8 mouse cellular contexts compared by ENCODE assay signal in genomic region chr9:119402253-119403235, GRCm38 (mm10). TPM values are rescaled to one million over a fixed set of nuclear protein-coding genes. Genes with fewer than 3 reads are reported as not detected.
DNase-seq lines count a peak whose midpoint lies in the region; ATAC-seq and TF ChIP-seq lines count a peak whose summit lies in the region.

No protein-coding gene starts in this region.

- intact Hi-C loops in heart, postnatal 36 days (cut with DNase I), result loop anchor here (2.0 kb wide), 2 partner anchors 28 to 46 kb away; partner anchors contain the start of gene Xylb

- H3K9ac ChIP-seq in forebrain, embryonic 14.5 days (ENCODE audit: low read length), result peak overlapping the region; percentile 100

- H3K27me3 ChIP-seq in G1E (ENCODE audit: insufficient read depth, low read length), result peaks cover 19% of the 10 kb centered on the region
- no peaks in the 10 kb centered on the region for H3K27me3 ChIP-seq in forebrain, embryonic 14.5 days (replicated peaks; ENCODE audit: control insufficient read depth, insufficient read depth, low read length)

- ATAC-seq in G1E (ENCODE audit: extremely low read depth, insufficient number of reproducible peaks, low FRiP score, poor library complexity, severe bottlenecking), result no peak
- ATAC-seq in forebrain, embryonic 14.5 days, result peak; percentile 3

- under 1% methylated on average over 126 of the region's 127 CpGs for WGBS in forebrain, embryonic 14.5 days

- H3K36me3 ChIP-seq in G1E (replicated peaks), result no peaks in the 10 kb centered on the region
- peaks cover 8% of the 10 kb centered on the region; the same call in 1 of the 2 replicates for H3K36me3 ChIP-seq in forebrain, embryonic 14.5 days (ENCODE audit: control insufficient read depth, insufficient read depth, low read length)

- H3K4me2 ChIP-seq in forebrain, embryonic 14.5 days (ENCODE audit: low read length), result peak overlapping the region; percentile 77

- H3K27ac ChIP-seq in forebrain, embryonic 14.5 days (ENCODE audit: low read depth, low read length), result peak overlapping the region; percentile 99

- H3K4me1 ChIP-seq in G1E (ENCODE audit: insufficient read depth, low read depth, low read length), result peaks cover 34% of the 10 kb centered on the region
- peaks cover 18% of the 10 kb centered on the region for H3K4me1 ChIP-seq in forebrain, embryonic 14.5 days (ENCODE audit: control insufficient read depth, insufficient read depth, low read length)

- H3K9me3 ChIP-seq in G1E (replicated peaks), result peaks cover 2% of the 10 kb centered on the region; the same call in 1 of the 2 replicates
- H3K9me3 ChIP-seq in forebrain, embryonic 14.5 days (replicated peaks; ENCODE audit: control insufficient read depth, low read length), result no peaks in the 10 kb centered on the region

- H3K4me3 ChIP-seq in G1E (ENCODE audit: low read depth, low read length), result peak overlapping the region; percentile 77
- H3K4me3 ChIP-seq in forebrain, embryonic 14.5 days (ENCODE audit: low read depth, low read length), result peak overlapping the region; percentile 78

- DNase-seq in G1E (ENCODE audit: low spot score), result peak; percentile 45
- DNase-seq in c-Kit-positive CD71-positive TER-119-negative erythroid progenitor cells, embryonic 14.5 days (ENCODE audit: low read depth), result peak; percentile 9
- peak; percentile 59 for DNase-seq in forebrain, embryonic 14.5 days (ENCODE audit: low spot score)
- DNase-seq in heart, postnatal 36 days, result peak; percentile 58 to 80
- peak; percentile 56 to 73 for DNase-seq in layer of hippocampus, postnatal 10 days (ENCODE audit: low spot score in 2 of 2)
- peak; percentile 46 for DNase-seq in lung, postnatal 10 days
- DNase-seq in retina, postnatal 1 day, result peak; percentile 64
- DNase-seq in c-Kit-positive CD71-positive TER-119-positive erythroid progenitor cells, embryonic 14.5 days (ENCODE audit: low spot score), result no peak

- TF ChIP-seq CTCF in G1E (IDR thresholded peaks at IDR 0.05; ENCODE audit: low read depth, low read length), result no peak

RNA-seq across cellular contexts. Expression of gene Acvr2b, which starts 0.6 kb away (rescaled TPM):
- total RNA-seq in G1E (2014; fragmentation: Nextera tagmentation) (3.3 and 3.5 TPM in 2 replicates), G1E (2017) (2.7 and 3.2 TPM in 2 replicates)
- 5.0 and 5.1 TPM in 2 replicates for polyA plus RNA-seq in G1E (2012)
- polyA plus RNA-seq in forebrain, embryonic 14.5 days (2014; fragmentation: Nextera tagmentation; extraction: Ambion mirVana), result 25.9 and 27.5 TPM in 2 replicates
- total RNA-seq in heart, postnatal 36 days (2021), result 1 to 10 TPM; 5.7 to 7.6 TPM
- total RNA-seq in layer of hippocampus, postnatal 10 days (2021), result 10 to 100 TPM; 10.2 to 12.6 TPM

RNA-seq across cellular contexts. Expression of gene Slc22a14, which starts 37.2 kb away (rescaled TPM):
- total RNA-seq in G1E (2014; fragmentation: Nextera tagmentation) (not detected in 2 replicates), G1E (2017) (not detected in 2 replicates)
- not detected in 2 replicates for polyA plus RNA-seq in G1E (2012)
- not detected in 2 replicates for polyA plus RNA-seq in forebrain, embryonic 14.5 days (2014; fragmentation: Nextera tagmentation; extraction: Ambion mirVana)
- under 1 TPM in 1 of 2 experiments, not detected in 1; 0.19 TPM for total RNA-seq in heart, postnatal 36 days (2021)
- not detected for total RNA-seq in layer of hippocampus, postnatal 10 days (2021)

RNA-seq across cellular contexts. Expression of gene Exog, which starts 42.2 kb away (rescaled TPM):
- 13.0 and 15.0 TPM in 2 replicates for total RNA-seq in G1E (2014; fragmentation: Nextera tagmentation)
- total RNA-seq in G1E (2017), result 4.9 and 5.9 TPM in 2 replicates
- polyA plus RNA-seq in G1E (2012), result 1.7 and 2.8 TPM in 2 replicates
- polyA plus RNA-seq in forebrain, embryonic 14.5 days (2014; fragmentation: Nextera tagmentation; extraction: Ambion mirVana), result 54.2 and 64.7 TPM in 2 replicates
- 1 to 10 TPM; 2.4 to 2.5 TPM for total RNA-seq in heart, postnatal 36 days (2021)
- 10 to 100 TPM; 22.7 to 26.5 TPM for total RNA-seq in layer of hippocampus, postnatal 10 days (2021)

RNA-seq across cellular contexts. Expression of gene Xylb, which starts 45.4 kb away (rescaled TPM):
- total RNA-seq in G1E (2014; fragmentation: Nextera tagmentation), result 20.0 and 23.7 TPM in 2 replicates
- 9.9 and 10.3 TPM in 2 replicates for total RNA-seq in G1E (2017)
- polyA plus RNA-seq in G1E (2012), result 7.7 and 8.1 TPM in 2 replicates
- 2.4 and 4.1 TPM in 2 replicates for polyA plus RNA-seq in forebrain, embryonic 14.5 days (2014; fragmentation: Nextera tagmentation; extraction: Ambion mirVana)
- total RNA-seq in heart, postnatal 36 days (2021), result under 1 TPM; 0.22 TPM
- 1 to 10 TPM; 4.4 to 4.8 TPM for total RNA-seq in layer of hippocampus, postnatal 10 days (2021)
